Mouse (Mus musculus): ENCODE data around the gene Zzef1. TPM values are rescaled to one million over a fixed set of nuclear protein-coding genes. Genes with fewer than 3 reads are reported as not detected.

The Zzef1 gene
- total and polyA plus RNA-seq, 3 experiments, result 10.5 to 20.8 (median 16.8) TPM

DNA sequence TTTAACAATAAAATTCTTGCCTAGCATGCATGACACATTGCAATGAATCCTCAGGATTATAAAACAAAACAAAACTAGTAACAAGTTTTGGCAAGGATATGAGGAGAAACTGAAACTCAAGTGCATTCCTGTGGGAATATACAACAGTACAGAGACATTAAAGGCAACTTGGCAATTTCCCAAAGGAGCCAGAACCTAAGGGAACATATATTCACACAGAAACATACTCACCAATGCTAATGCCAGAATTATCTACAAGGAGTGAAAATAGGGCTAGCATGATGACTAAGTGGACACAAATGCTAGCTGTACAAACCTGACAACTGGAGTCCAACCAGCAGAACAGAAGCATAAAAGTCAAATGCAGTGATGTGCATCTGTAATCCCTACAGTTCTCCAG lies 4.0 kb upstream of the Zzef1 start:
- in situ Hi-C loops (cut with MboI; ENCODE audit: low pct_ligation_motif_present, low pct_unique_long_range_greater_than_20kb, low sequenced_read_pairs), result no loop called here
- H3K4me1 ChIP-seq (ENCODE audit: control insufficient read depth in 1 of 2, insufficient read depth in 2 of 2), result peaks cover 0 to 24% of the 10 kb centered on the region in 2 experiments; a peak in 2 of 4 replicates
- H3K27me3 ChIP-seq (replicated peaks), result no peaks in the 10 kb centered on the region
- H3K27ac ChIP-seq (ENCODE audit: insufficient read depth, low read depth), result no peak overlapping the region
- no peak overlapping the region for H3K4me2 ChIP-seq (ENCODE audit: insufficient read depth, low read depth, poor library complexity, severe bottlenecking)
- no peak for TF ChIP-seq USF1 (IDR thresholded peaks at IDR 0.05; ENCODE audit: low read depth, low read length)
- no peak for TF ChIP-seq RAD21 (IDR thresholded peaks at IDR 0.05; ENCODE audit: low read depth, low read length)
- TF ChIP-seq ELF1 (IDR thresholded peaks at IDR 0.05; ENCODE audit: low read depth, low read length), result no peak
- TF ChIP-seq MAZ (IDR thresholded peaks at IDR 0.05; ENCODE audit: low read depth, low read length), result no peak
- no peak for TF ChIP-seq POLR2A (IDR thresholded peaks at IDR 0.05; ENCODE audit: low read depth, low read length)
- TF ChIP-seq GABPA (IDR thresholded peaks at IDR 0.05; ENCODE audit: insufficient replicate concordance, low read depth, low read length), result no peak
- TF ChIP-seq MXI1 (IDR thresholded peaks at IDR 0.05; ENCODE audit: low read depth, low read length), result no peak
- TF ChIP-seq NELFE (IDR thresholded peaks at IDR 0.05; ENCODE audit: low read depth, low read length), result no peak
- TF ChIP-seq MEF2A (IDR thresholded peaks at IDR 0.05; ENCODE audit: borderline replicate concordance, low read depth, low read length), result no peak
- no peak for TF ChIP-seq TBP (conservative IDR thresholded peaks at IDR 0.05; ENCODE audit: low read depth, low read length)
- TF ChIP-seq CHD2 (IDR thresholded peaks at IDR 0.05; ENCODE audit: low read length), result no peak
- no peak for TF ChIP-seq USF2 (conservative IDR thresholded peaks at IDR 0.05; ENCODE audit: low read depth, low read length)
- no peak for TF ChIP-seq PAX5 (IDR thresholded peaks at IDR 0.05; ENCODE audit: low read length)
- TF ChIP-seq CTCF (conservative IDR thresholded peaks at IDR 0.05 in 1 of 2, IDR thresholded peaks at IDR 0.05 in 1 of 2; ENCODE audit: low read depth in 2 of 2, low read length in 2 of 2), result no peak
- no peak for TF ChIP-seq IRF4 (IDR thresholded peaks at IDR 0.05; ENCODE audit: low read depth, low read length)
- TF ChIP-seq EP300 (IDR thresholded peaks at IDR 0.05; ENCODE audit: low read length), result no peak
- no peak for TF ChIP-seq ZMIZ1 (IDR thresholded peaks at IDR 0.05; ENCODE audit: low read depth, low read length)
- no peak for TF ChIP-seq MAX (IDR thresholded peaks at IDR 0.05; ENCODE audit: low read length)
- no peak for TF ChIP-seq ZKSCAN1 (IDR thresholded peaks at IDR 0.05; ENCODE audit: borderline replicate concordance, low read depth, low read length)
- no peak for TF ChIP-seq E2F4 (IDR thresholded peaks at IDR 0.05; ENCODE audit: insufficient replicate concordance, low read depth, low read length)
- H3K4me3 ChIP-seq (replicated peaks in 1 of 3; ENCODE audit: low read depth in 2 of 3, low read length in 2 of 3, poor library complexity in 1 of 3), result no peak overlapping the region
- dilution Hi-C loops (cut with MboI; ENCODE audit: extremely low pct_ligation_motif_present, extremely low pct_unique_long_range_greater_than_20kb, low sequenced_read_pairs), result no loop called here
- no peak overlapping the region for H3K9ac ChIP-seq (ENCODE audit: insufficient read depth, low read depth)
- H3K79me2 ChIP-seq (replicated peaks; ENCODE audit: control insufficient read depth, extremely low read depth, insufficient read depth, poor library complexity, severe bottlenecking), result peaks cover 4% of the 10 kb centered on the region; the same call in 1 of the 2 replicates
- H3K9me3 ChIP-seq (replicated peaks; ENCODE audit: low read length), result no peaks in the 10 kb centered on the region
- DNase-seq (ENCODE audit: extremely low read depth), result no peak
- peaks cover 0 to 2% of the 10 kb centered on the region in 2 experiments for H3K36me3 ChIP-seq (replicated peaks in 1 of 2; ENCODE audit: control insufficient read depth in 1 of 2, insufficient read depth in 1 of 2, low read length in 1 of 2)

DNA sequence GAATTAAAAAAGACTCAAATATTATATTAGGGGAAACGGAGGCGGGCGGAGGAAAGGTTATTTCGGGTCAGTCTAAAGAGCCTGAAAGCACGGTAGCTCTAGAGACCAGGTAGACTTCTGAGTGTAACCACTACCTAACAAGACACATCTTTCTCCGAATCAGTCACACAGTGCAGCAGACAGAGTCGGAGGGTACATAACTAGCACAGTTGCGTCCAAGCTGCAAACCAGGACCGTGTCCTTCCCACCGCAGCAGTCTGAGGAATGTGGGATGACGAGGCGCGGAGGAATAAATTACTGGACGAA lies 924 bp upstream of the Zzef1 start:
- 0 out of 2 replicates have a peak, but pooled peaks have one; percentile 30 for TF ChIP-seq RCOR1 (conservative IDR thresholded peaks at IDR 0.05; ENCODE audit: low read depth, low read length)
- TF ChIP-seq SMC3 (IDR thresholded peaks at IDR 0.05; ENCODE audit: low read depth, low read length), result no peak
- TF ChIP-seq MAX (IDR thresholded peaks at IDR 0.05; ENCODE audit: low read length), result no peak
- no peak for TF ChIP-seq ZC3H11A (IDR thresholded peaks at IDR 0.05; ENCODE audit: low read depth, low read length)
- TF ChIP-seq ZNF384 (IDR thresholded peaks at IDR 0.05; ENCODE audit: low read depth, low read length), result no peak
- no peak for TF ChIP-seq MEF2A (IDR thresholded peaks at IDR 0.05; ENCODE audit: borderline replicate concordance, low read depth, low read length)
- TF ChIP-seq UBTF (IDR thresholded peaks at IDR 0.05; ENCODE audit: low read depth, low read length), result no peak; the same call in 1 of the 2 replicates
- Histone ChIP-seq H3K4me2 (ENCODE audit: insufficient read depth, low read depth, poor library complexity, severe bottlenecking) (peak overlapping the region; percentile 70), H3K79me2 (replicated peaks; ENCODE audit: control insufficient read depth, extremely low read depth, insufficient read depth, poor library complexity, severe bottlenecking) (peaks cover 17% of the 10 kb centered on the region), H3K9me3 (replicated peaks; ENCODE audit: low read length) (no peaks in the 10 kb centered on the region), H3K4me1 (ENCODE audit: control insufficient read depth in 1 of 2, insufficient read depth in 2 of 2) (peaks cover 0 to 46% of the 10 kb centered on the region in 2 experiments; a peak in 2 of 4 replicates), H3K4me3 (replicated peaks in 1 of 3; ENCODE audit: low read depth in 2 of 3, low read length in 2 of 3, poor library complexity in 1 of 3) (peak overlapping the region; percentile 86 to 96 (median 87)), H3K36me3 (replicated peaks in 1 of 2; ENCODE audit: control insufficient read depth in 1 of 2, insufficient read depth in 1 of 2, low read length in 1 of 2) (peaks cover 0 to 11% of the 10 kb centered on the region in 2 experiments), H3K27ac (ENCODE audit: insufficient read depth, low read depth) (peak overlapping the region; percentile 51), H3K27me3 (replicated peaks) (no peaks in the 10 kb centered on the region), H3K9ac (ENCODE audit: insufficient read depth, low read depth) (peak overlapping the region; percentile 59)
- no peak for DNase-seq (ENCODE audit: extremely low read depth)
- dilution Hi-C loops (cut with MboI; ENCODE audit: extremely low pct_ligation_motif_present, extremely low pct_unique_long_range_greater_than_20kb, low sequenced_read_pairs), result no loop called here
- in situ Hi-C loops (cut with MboI; ENCODE audit: low pct_ligation_motif_present, low pct_unique_long_range_greater_than_20kb, low sequenced_read_pairs), result no loop called here

All from CH12.LX (cell line).